Mouse (Mus musculus) kidney, adult 9 months (tissue): ENCODE results near the gene Ccdc14.
"Not testable (repeated sequence)": the region's sequence is repeated elsewhere in the genome, so short reads cannot be mapped to it uniquely, and the experiment has no call there.

Source experiments
- DNase-seq: peaks from one replicate; pipeline ENCODE4 v3.0.0; 2022

The Ccdc14 gene

GRCm38 (mm10) chr16:34690334-34691144 is at the start of gene Ccdc14:
Ccdc14 (plus strand) TSS chr16:34690616.
- peak; percentile 94 for DNase-seq

GRCm38 (mm10) chr16:34643511-34644259 is 46.7 kb upstream of the Ccdc14 start:
- DNase-seq: no peak

- no peak for DNase-seq
These were observed 40.8 kb upstream of the Ccdc14 start, which contains the start of gene Ropn1 for GRCm38 (mm10) chr16:34649621-34650020. Ropn1 (plus strand) TSS chr16:34649921.

- no peak for DNase-seq
These were observed 37.4 kb upstream of the Ccdc14 start for GRCm38 (mm10) chr16:34653023-34653422.

- DNase-seq: peak; percentile 22
These were observed 32.9 kb upstream of the Ccdc14 start for GRCm38 (mm10) chr16:34657566-34657965.

GRCm38 (mm10) chr16:34657983-34658382 is 32.4 kb upstream of the Ccdc14 start:
- DNase-seq: no peak

- no peak for DNase-seq
These were observed 32.0 kb upstream of the Ccdc14 start for GRCm38 (mm10) chr16:34658388-34658787.

GRCm38 (mm10) chr16:34664553-34664952 is 25.9 kb upstream of the Ccdc14 start:
- DNase-seq: no peak

GRCm38 (mm10) chr16:34667031-34667726 is 23.2 kb upstream of the Ccdc14 start:
- peak; percentile 66 for DNase-seq

GRCm38 (mm10) chr16:34668341-34668740 is 22.1 kb upstream of the Ccdc14 start:
- DNase-seq: no peak

- DNase-seq: no peak
These were observed 18.4 kb upstream of the Ccdc14 start for GRCm38 (mm10) chr16:34671966-34672365.

- DNase-seq: no peak
These were observed 17.6 kb upstream of the Ccdc14 start for GRCm38 (mm10) chr16:34672822-34673221.

- DNase-seq: no peak
These were observed 16.1 kb upstream of the Ccdc14 start for GRCm38 (mm10) chr16:34674365-34674764.

GRCm38 (mm10) chr16:34681823-34682222 is 8.6 kb upstream of the Ccdc14 start:
- no peak for DNase-seq

GRCm38 (mm10) chr16:34689879-34690278 is 537 bp upstream of the Ccdc14 start:
- DNase-seq: no peak

GRCm38 (mm10) chr16:34691156-34691555 is 740 bp downstream of the Ccdc14 start:
- DNase-seq: peak; percentile 14

GRCm38 (mm10) chr16:34694477-34694876 is 4.1 kb downstream of the Ccdc14 start:
- no peak for DNase-seq

- DNase-seq: not testable (repeated sequence)
These were observed 8.3 kb downstream of the Ccdc14 start for GRCm38 (mm10) chr16:34698721-34699120.

- peak; percentile 81 for DNase-seq
These were observed 9.9 kb downstream of the Ccdc14 start for GRCm38 (mm10) chr16:34700165-34700827.

GRCm38 (mm10) chr16:34700828-34701216 is 10.4 kb downstream of the Ccdc14 start:
- DNase-seq: no peak

GRCm38 (mm10) chr16:34706019-34706418 is 15.6 kb downstream of the Ccdc14 start:
- no peak for DNase-seq

- DNase-seq: no peak
These were observed 16.1 kb downstream of the Ccdc14 start for GRCm38 (mm10) chr16:34706487-34706946.

- DNase-seq: peak; percentile 13
These were observed 21.1 kb downstream of the Ccdc14 start for GRCm38 (mm10) chr16:34711481-34711880.
